Mouse (Mus musculus) myocyte (in vitro differentiated cells): ENCODE measurements around the gene Prmt7.

Source experiments
- MAX ChIP-seq: IDR thresholded peaks from one replicate; pipeline ENCODE4 v1.6.1; 2011; ENCODE audit warnings: low read depth, mild to moderate bottlenecking, control low read depth
- MYOG ChIP-seq, 3 experiments: IDR thresholded peaks; one replicate each; pipeline ENCODE4 v1.6.1; 2011; ENCODE audit warnings: control low read depth in 2 of 3, low read depth in 2 of 3, mild to moderate bottlenecking in 2 of 3; ENCODE audit not compliant: insufficient read length in 2 of 3, control insufficient read depth in 1 of 3, insufficient read depth in 1 of 3
- POLR2A ChIP-seq: IDR thresholded peaks from one replicate; pipeline ENCODE4 v1.6.1; 2011; ENCODE audit warnings: low read depth, mild to moderate bottlenecking, control low read depth, moderate library complexity; ENCODE audit not compliant: insufficient read length
- REST ChIP-seq: IDR thresholded peaks from one replicate; pipeline ENCODE4 v1.6.1; 2011; ENCODE audit warnings: mild to moderate bottlenecking, control low read depth, moderate library complexity; ENCODE audit not compliant: insufficient read depth, insufficient read length
- SRF ChIP-seq: IDR thresholded peaks from one replicate; pipeline ENCODE4 v1.6.1; 2011; ENCODE audit warnings: low read depth; ENCODE audit not compliant: control insufficient read depth, insufficient read length
- TCF12 ChIP-seq: IDR thresholded peaks from one replicate; pipeline ENCODE4 v1.6.1; 2011; ENCODE audit warnings: mild to moderate bottlenecking, control low read depth; ENCODE audit not compliant: poor library complexity, insufficient read depth, severe bottlenecking

DNA sequence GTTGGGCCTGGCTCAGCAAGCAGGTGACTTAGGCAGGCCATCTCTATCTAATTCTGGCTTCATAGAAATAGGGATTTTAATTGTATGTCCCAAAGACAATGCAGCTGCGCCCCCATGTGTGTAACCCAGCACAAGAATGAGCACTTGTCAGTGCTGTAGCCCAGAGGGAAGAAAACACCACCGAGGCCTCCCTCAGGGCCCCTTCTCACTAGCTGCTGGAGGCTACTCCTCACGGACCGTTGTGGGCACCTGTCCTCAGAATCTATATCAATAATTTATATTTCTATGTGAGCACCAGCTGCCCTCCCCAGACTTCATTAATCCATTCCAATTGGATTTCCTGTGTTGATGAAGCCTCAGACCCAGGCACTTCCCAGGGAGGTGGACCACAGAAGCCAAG, 50.2 kb downstream of the Prmt7 start:
- no peak for TF ChIP-seq MYOG (IDR thresholded peaks at IDR 0.05; ENCODE audit: control insufficient read depth in 1 of 3, insufficient read depth in 1 of 3, insufficient read length in 2 of 3, low read depth in 2 of 3)
- no peak for TF ChIP-seq TCF12
- TF ChIP-seq MAX = no peak
- no peak for TF ChIP-seq REST
- no peak for TF ChIP-seq POLR2A
- TF ChIP-seq SRF = no peak
